Mouse (Mus musculus) liver, adult 2 months (tissue): ENCODE measurements around the gene H2-T24. TPM values are rescaled to one million over a fixed set of nuclear protein-coding genes. Genes with fewer than 3 reads are reported as not detected.

ENCODE experiments used
- DNase-seq: peaks from one replicate; pipeline ENCODE4 v3.0.0-alpha.2; 2011; ENCODE audit warnings: low read depth, low spot score; ENCODE audit errors: extremely low read depth
- H3K27ac ChIP-seq: fragments of 200-500 bp; replicated peaks from 2 replicates; pipeline ENCODE4 v1.5.1; 2012; ENCODE audit warnings: low read depth, mild to moderate bottlenecking, control low read depth, inconsistent platforms, low read length; ENCODE audit not compliant: insufficient read depth
- H3K27me3 ChIP-seq: fragments of 200-500 bp; 2 replicates; pipeline ENCODE4 v1.6.1; 2012; ENCODE audit warnings: mild to moderate bottlenecking, moderate library complexity, low read length, inconsistent platforms; ENCODE audit not compliant: control insufficient read depth, insufficient read depth
- H3K36me3 ChIP-seq: fragments of 200-500 bp; 2 replicates; pipeline ENCODE4 v1.6.1; 2012; ENCODE audit warnings: low read length, inconsistent platforms; ENCODE audit not compliant: control insufficient read depth, insufficient read depth
- H3K4me1 ChIP-seq: fragments of 200-500 bp; 2 replicates; pipeline ENCODE4 v1.6.1; 2011; ENCODE audit warnings: low read length; ENCODE audit not compliant: control insufficient read depth, insufficient read depth
- H3K4me3 ChIP-seq: fragments of 200-500 bp; 2 replicates; pipeline ENCODE4 v1.5.1; 2011; ENCODE audit warnings: low read depth, mild to moderate bottlenecking, control low read depth, low read length, moderate library complexity; ENCODE audit not compliant: insufficient read depth
- H3K79me2 ChIP-seq: fragments of 200-500 bp; 2 replicates; pipeline ENCODE4 v1.6.1; 2012; ENCODE audit warnings: inconsistent platforms, mild to moderate bottlenecking, low read length, moderate library complexity; ENCODE audit not compliant: control insufficient read depth, insufficient read depth
- H3K9ac ChIP-seq: fragments of 200-500 bp; 2 replicates; pipeline ENCODE4 v1.6.1; 2012; ENCODE audit warnings: low read depth, mild to moderate bottlenecking, control low read depth, inconsistent platforms, low read length
- CTCF ChIP-seq: fragments of 200-500 bp; IDR thresholded peaks from 2 replicates; pipeline ENCODE4 v1.5.1; 2011; ENCODE audit warnings: low read depth, low read length, control low read depth
- POLR2A ChIP-seq: fragments of 200-500 bp; IDR thresholded peaks from 2 replicates; pipeline ENCODE4 v1.6.1; 2011; ENCODE audit warnings: low read length, control low read depth; ENCODE audit not compliant: insufficient read depth; ENCODE audit errors: extremely low read depth
- WGBS: fragments of 180-500 bp; shearing (Covaris S2); methylation state at CpG from one replicate; pipeline ENCODE4 v1.1.7; 2018; 5-methylcytosine and 5-hydroxymethylcytosine counted together
- polyA plus RNA-seq: library from polyadenylated mRNA; depleted of rRNA; stranded (reverse); fragments of >200 nt; gene quantifications from 2 replicates; pipeline ENCODE4 v1.2.3, GENCODE M21; 2012
- total RNA-seq: library from RNA; depleted of rRNA; stranded (reverse); fragments of >200 nt; gene quantifications from 2 replicates; pipeline ENCODE4 v1.2.3, GENCODE M21; 2014

The H2-T24 gene
- total and polyA plus RNA-seq, 2 experiments, result 2.1 to 5.3 TPM

GRCm38 (mm10) chr17:35979401-35980362 is 40.7 kb downstream of the H2-T24 start, which contains the start of the genes Gnl1 and Prr3:
TSS of gene Gnl1 (plus strand) at chr17:35979851.
TSS of gene Prr3 (minus strand) at chr17:35980236.
- H3K79me2 ChIP-seq, result no peaks in the 10 kb centered on the region; the same call in 1 of the 2 replicates
- peak within 1 kb of the TSS; percentile 91 for H3K4me3 ChIP-seq
- DNase-seq, result peak; percentile 84
- H3K4me1 ChIP-seq, result peaks cover 12% of the 10 kb centered on the region
- WGBS, result under 1% methylated on average over 77 of the region's 109 CpGs
- TF ChIP-seq POLR2A, result no peak
- TF ChIP-seq CTCF, result 0 out of 2 replicates have a peak, but pooled peaks have one; percentile 1
- H3K27ac ChIP-seq, result peak within 1 kb of the TSS; percentile 80
- H3K27me3 ChIP-seq, result no peaks in the 10 kb centered on the region
- H3K36me3 ChIP-seq, result peaks cover 1% of the 10 kb centered on the region; the same call in 1 of the 2 replicates
- H3K9ac ChIP-seq, result peak within 1 kb of the TSS; percentile 86

- H3K79me2 ChIP-seq, result no peaks in the 10 kb centered on the region; the same call in 1 of the 2 replicates
- peaks cover 12% of the 10 kb centered on the region for H3K4me1 ChIP-seq
- peak overlapping the region; percentile 86 for H3K9ac ChIP-seq
- under 1% methylated on average over 41 of the region's 41 CpGs for WGBS
- H3K27ac ChIP-seq, result peak overlapping the region; percentile 80
- TF ChIP-seq POLR2A, result 0 out of 2 replicates have a peak, but pooled peaks have one; percentile 12
- no peak for TF ChIP-seq CTCF
- peaks cover 1% of the 10 kb centered on the region; the same call in 1 of the 2 replicates for H3K36me3 ChIP-seq
- DNase-seq, result no peak
- no peaks in the 10 kb centered on the region for H3K27me3 ChIP-seq
- H3K4me3 ChIP-seq, result peak overlapping the region; percentile 91
These were observed 41.5 kb downstream of the H2-T24 start for GRCm38 (mm10) chr17:35978811-35979400.

GRCm38 (mm10) chr17:35972131-35972530 is 48.2 kb downstream of the H2-T24 start:
- DNase-seq, result no peak
- no peaks in the 10 kb centered on the region for H3K27me3 ChIP-seq
- H3K27ac ChIP-seq, result no peak overlapping the region
- peaks cover 9% of the 10 kb centered on the region for H3K4me1 ChIP-seq
- peaks cover 1% of the 10 kb centered on the region; the same call in 1 of the 2 replicates for H3K36me3 ChIP-seq
- 52% methylated on average over 1 of the region's 1 CpGs for WGBS
- TF ChIP-seq POLR2A (no peak), CTCF (no peak)
- no peak overlapping the region for H3K4me3 ChIP-seq
- no peak overlapping the region for H3K9ac ChIP-seq
- H3K79me2 ChIP-seq, result peaks cover 13% of the 10 kb centered on the region; the same call in 1 of the 2 replicates

GRCm38 (mm10) chr17:35969418-35970389 is 50.7 kb downstream of the H2-T24 start, which contains the start of gene Abcf1:
TSS of gene Abcf1 (minus strand) at chr17:35969761.
- 1% methylated on average over 68 of the region's 68 CpGs for WGBS
- Histone ChIP-seq H3K36me3 (peaks cover 2% of the 10 kb centered on the region; the same call in 1 of the 2 replicates), H3K4me1 (peaks cover 14% of the 10 kb centered on the region)

GRCm38 (mm10) chr17:35967621-35968020 is 52.7 kb downstream of the H2-T24 start:
- WGBS, result 77% methylated on average over 2 of the region's 2 CpGs
- Histone ChIP-seq H3K9ac (no peak overlapping the region), H3K4me3 (no peak overlapping the region)

More at GRCm38 (mm10) chr17:35969418-35970389, 50.7 kb downstream of the H2-T24 start, which contains the start of gene Abcf1:
- Histone ChIP-seq H3K4me3 (peak within 1 kb of the TSS; percentile 84), H3K9ac (peak within 1 kb of the TSS; percentile 90), H3K79me2 (peaks cover 13% of the 10 kb centered on the region; the same call in 1 of the 2 replicates), H3K27me3 (no peaks in the 10 kb centered on the region), H3K27ac (peak within 1 kb of the TSS; percentile 77)
- DNase-seq, result peak; percentile 90
- peak; percentile 40; the same call in 1 of the 2 replicates for TF ChIP-seq POLR2A
- no peak for TF ChIP-seq CTCF

More at GRCm38 (mm10) chr17:35967621-35968020, 52.7 kb downstream of the H2-T24 start:
- no peak for DNase-seq
- H3K4me1 ChIP-seq, result peaks cover 14% of the 10 kb centered on the region
- H3K79me2 ChIP-seq, result peaks cover 13% of the 10 kb centered on the region; the same call in 1 of the 2 replicates
- TF ChIP-seq CTCF (no peak), POLR2A (no peak)
- H3K27ac ChIP-seq, result no peak overlapping the region
- H3K27me3 ChIP-seq, result no peaks in the 10 kb centered on the region
- peaks cover 12% of the 10 kb centered on the region; the same call in 1 of the 2 replicates for H3K36me3 ChIP-seq
